Mouse (Mus musculus) kidney, embryonic 14.5 days (tissue): Measurements from ENCODE around the gene Lfng. TPM values are rescaled to one million over a fixed set of nuclear protein-coding genes. Genes with fewer than 3 reads are reported as not detected.

Experiments
- ATAC-seq: fragments of 200-750 bp; cut with Nextera tagmentation; 2 replicates; pipeline ENCODE4 v1.8.0; 2017; ENCODE audit warnings: moderate number of reproducible peaks, mild to moderate bottlenecking, moderate TSS enrichment, moderate library complexity; ENCODE audit not compliant: low FRiP score, low TSS enrichment
- H3K27ac ChIP-seq: fragments of 300-500 bp; sonication (generic); 2 replicates; pipeline ENCODE4 v1.5.1; 2014; ENCODE audit warnings: low read depth, mild to moderate bottlenecking, low read length, moderate library complexity, mixed read lengths
- H3K27me3 ChIP-seq: fragments of 300-500 bp; sonication (generic); 2 replicates; pipeline ENCODE4 v1.6.1; 2014; ENCODE audit warnings: mild to moderate bottlenecking, low read length; ENCODE audit not compliant: control insufficient read depth, insufficient read depth
- H3K36me3 ChIP-seq: fragments of 300-500 bp; sonication (generic); 2 replicates; pipeline ENCODE4 v1.6.1; 2014; ENCODE audit warnings: low read length, mixed read lengths; ENCODE audit not compliant: control insufficient read depth, insufficient read depth
- H3K4me1 ChIP-seq: fragments of 300-500 bp; sonication (generic); 2 replicates; pipeline ENCODE4 v1.6.1; 2014; ENCODE audit warnings: low read length, mixed read lengths; ENCODE audit not compliant: control insufficient read depth, insufficient read depth
- H3K4me2 ChIP-seq: fragments of 300-500 bp; sonication (generic); replicated peaks from 2 replicates; pipeline ENCODE4 v1.6.1; 2014; ENCODE audit warnings: low read depth, mild to moderate bottlenecking, low read length
- H3K4me3 ChIP-seq: fragments of 300-500 bp; sonication (generic); 2 replicates; pipeline ENCODE4 v1.5.1; 2014; ENCODE audit warnings: mild to moderate bottlenecking, low read length
- H3K9ac ChIP-seq: fragments of 300-500 bp; sonication (generic); 2 replicates; pipeline ENCODE4 v1.6.1; 2014; ENCODE audit warnings: low read depth, mild to moderate bottlenecking, low read length, moderate library complexity
- H3K9me3 ChIP-seq: fragments of 300-500 bp; sonication (generic); 2 replicates; pipeline ENCODE4 v1.6.1; 2016; ENCODE audit warnings: low read length; ENCODE audit not compliant: control insufficient read depth
- WGBS: fragments of 180-500 bp; shearing (Covaris S2); extraction: QIAGEN DNeasy Blood & Tissue Kit; methylation state at CpG from one replicate; pipeline ENCODE4 v1.1.7; 2014; 5-methylcytosine and 5-hydroxymethylcytosine counted together
- polyA plus RNA-seq: library from polyadenylated mRNA; unstranded; fragments of >200 nt; fragmentation: Nextera tagmentation; extraction: Ambion mirVana; gene quantifications from 2 replicates; pipeline ENCODE4 v1.2.1, GENCODE M21; 2014

Gene Lfng
- polyA plus RNA-seq, 1 experiment from 2014 or later, result 39.0 TPM

DNA sequence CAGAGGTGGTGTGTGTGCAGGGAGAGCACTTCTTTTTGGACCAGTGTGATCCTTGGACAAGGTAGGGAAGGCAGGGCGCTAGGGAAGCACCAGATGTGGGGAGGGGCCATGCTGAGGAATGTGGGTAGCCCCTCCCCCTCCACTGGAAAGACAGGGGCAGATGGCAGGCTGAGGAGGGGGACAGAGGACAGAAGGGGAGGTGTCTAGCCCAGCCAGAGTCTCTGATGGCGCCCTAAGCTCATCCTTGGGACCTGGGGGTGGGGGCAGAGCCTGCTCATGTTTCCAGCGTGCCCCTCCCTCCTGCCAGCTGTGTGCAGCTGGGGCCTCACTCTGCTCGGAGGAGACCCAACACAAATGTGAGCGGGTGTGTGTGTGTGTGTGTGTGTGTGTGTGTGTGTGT lies 25.6 kb upstream of the Lfng start:
- Histone ChIP-seq H3K27ac (peak overlapping the region; percentile 38; the same call in 1 of the 2 replicates), H3K9me3 (no peaks in the 10 kb centered on the region), H3K9ac (no peak overlapping the region), H3K4me3 (no peak overlapping the region), H3K27me3 (no peaks in the 10 kb centered on the region), H3K4me2 (no peak overlapping the region), H3K36me3 (no peaks in the 10 kb centered on the region), H3K4me1 (peaks cover 51% of the 10 kb centered on the region)
- ATAC-seq, result peak; percentile 78
- 8% methylated on average over 5 of the region's 5 CpGs for WGBS

DNA sequence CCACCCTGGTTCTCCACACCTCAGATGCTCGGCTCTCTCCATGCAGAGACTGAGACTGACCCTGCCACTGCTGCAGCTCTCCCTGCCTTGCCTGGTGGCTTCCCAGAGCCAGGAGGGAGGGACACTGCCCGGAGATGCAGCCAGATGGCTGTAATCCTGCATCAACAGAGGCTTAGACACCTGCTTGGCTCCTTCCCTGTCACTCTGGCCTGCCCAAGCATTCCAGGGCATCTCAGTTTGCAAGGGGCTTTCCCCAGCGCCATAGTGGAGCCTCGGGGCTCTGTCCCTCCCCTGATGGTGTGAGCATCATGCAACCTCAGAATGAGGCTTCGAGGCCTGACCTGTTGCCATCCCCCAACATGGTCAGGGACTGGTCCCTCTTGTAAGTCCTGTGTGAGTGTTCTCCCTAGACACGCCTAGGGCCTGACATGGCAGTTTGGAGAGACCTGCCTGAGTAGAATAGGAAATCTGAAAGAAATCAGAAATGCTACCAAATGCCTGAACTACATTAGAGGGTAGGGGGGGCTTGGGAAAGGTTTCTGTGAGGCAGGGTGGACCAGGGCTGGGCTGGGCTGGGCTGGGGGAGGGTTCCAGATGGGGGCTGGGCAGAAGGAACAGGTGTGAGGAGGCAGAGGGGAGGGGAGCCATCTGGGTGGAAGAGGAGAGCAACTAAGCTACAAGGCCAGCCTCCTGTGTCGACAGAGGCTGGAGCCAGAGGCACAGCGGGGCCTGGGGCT lies 24.0 kb upstream of the Lfng start:
- peaks cover 51% of the 10 kb centered on the region for H3K4me1 ChIP-seq

DNA sequence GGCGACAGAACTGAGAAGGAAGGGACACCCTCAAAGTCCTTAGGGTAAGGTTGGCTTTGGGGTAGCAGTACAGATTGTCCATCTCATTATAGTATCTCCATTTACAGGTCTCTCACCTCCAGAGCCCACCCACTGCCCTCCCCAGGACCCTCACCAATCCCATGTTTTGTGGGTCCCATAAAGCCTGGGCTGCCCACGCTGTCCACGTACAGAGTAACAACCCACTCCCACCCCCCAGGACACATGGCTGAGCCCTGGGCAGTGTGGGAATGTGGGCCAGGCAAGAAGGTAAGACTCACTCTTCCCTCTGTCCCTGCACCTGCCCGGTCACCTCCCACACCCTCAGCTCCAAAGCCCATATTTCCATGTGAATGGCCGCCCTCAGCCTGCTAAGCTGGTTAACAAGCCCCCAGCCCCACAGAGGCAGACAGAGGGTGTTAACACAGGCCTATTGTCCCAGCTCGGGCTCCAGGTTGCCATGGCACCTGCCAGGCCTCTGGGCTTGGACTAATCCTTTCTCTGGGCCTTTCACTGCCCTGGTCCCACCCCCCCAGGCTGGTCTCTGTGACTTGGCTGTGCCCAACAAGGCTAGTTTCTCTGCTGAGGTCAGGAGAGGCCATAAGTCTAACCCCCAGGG lies 23.3 kb upstream of the Lfng start:
- H3K4me1 ChIP-seq, result peaks cover 46% of the 10 kb centered on the region
- no peak overlapping the region for H3K4me3 ChIP-seq
- no peak overlapping the region for H3K4me2 ChIP-seq
- 25% methylated on average over 6 of the region's 6 CpGs for WGBS
- 0 out of 2 replicates have a peak overlapping the region, but pooled peaks have one; percentile 4 for H3K9ac ChIP-seq
- H3K27ac ChIP-seq, result 0 out of 2 replicates have a peak overlapping the region, but pooled peaks have one; percentile 43
- no peaks in the 10 kb centered on the region for H3K9me3 ChIP-seq
- H3K36me3 ChIP-seq, result no peaks in the 10 kb centered on the region
- no peak for ATAC-seq
- H3K27me3 ChIP-seq, result no peaks in the 10 kb centered on the region

More for the DNA sequence above, 24.0 kb upstream of the Lfng start:
- ATAC-seq, result 0 out of 2 replicates have a peak, but pooled peaks have one; percentile 21
- no peak overlapping the region for H3K9ac ChIP-seq
- no peak overlapping the region for H3K4me2 ChIP-seq
- H3K9me3 ChIP-seq, result no peaks in the 10 kb centered on the region
- no peak overlapping the region for H3K4me3 ChIP-seq
- H3K27ac ChIP-seq, result 0 out of 2 replicates have a peak overlapping the region, but pooled peaks have one; percentile 32
- no peaks in the 10 kb centered on the region for H3K36me3 ChIP-seq
- 33% methylated on average over 8 of the region's 8 CpGs for WGBS
- H3K27me3 ChIP-seq, result no peaks in the 10 kb centered on the region

DNA sequence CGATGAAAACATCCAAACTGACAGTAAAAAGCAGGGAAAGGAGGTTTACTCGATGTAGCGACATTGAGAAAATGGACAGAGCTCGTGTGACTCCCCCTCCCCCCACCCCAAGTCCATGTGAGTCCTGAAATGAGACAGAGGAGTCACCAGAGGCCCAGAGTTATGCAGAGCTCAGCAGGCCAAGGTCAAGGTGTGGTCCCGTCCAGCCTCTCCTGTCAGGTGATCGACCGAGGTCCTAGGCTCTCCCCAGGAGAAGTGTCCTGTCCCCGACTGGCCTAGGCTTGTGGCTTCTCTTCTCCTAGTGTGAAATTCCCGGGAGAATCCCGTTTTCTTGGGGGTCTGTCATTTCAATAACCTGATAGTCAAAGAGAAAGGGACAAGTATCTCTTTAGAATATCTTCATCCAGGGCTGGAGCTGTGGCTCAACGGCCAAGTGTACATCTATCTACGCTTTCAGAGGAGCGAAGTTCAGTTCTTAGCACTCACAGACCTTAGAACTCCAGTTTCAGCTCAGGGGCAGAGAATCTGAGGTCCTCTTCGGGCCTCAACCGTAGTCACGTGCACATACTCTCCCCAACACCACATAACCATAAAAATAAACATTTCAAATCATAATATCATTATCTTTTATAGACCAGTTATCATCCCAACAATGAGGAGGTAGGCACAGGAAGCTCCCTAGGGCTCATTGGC lies 17.9 kb upstream of the Lfng start:
- H3K9ac ChIP-seq, result no peak overlapping the region
- no peak overlapping the region for H3K27ac ChIP-seq
- H3K27me3 ChIP-seq, result no peaks in the 10 kb centered on the region
- H3K4me1 ChIP-seq, result 0 out of 2 replicates have a peak, but pooled peaks cover 5% of the 10 kb centered on the region
- H3K4me3 ChIP-seq, result no peak overlapping the region
- H3K9me3 ChIP-seq, result no peaks in the 10 kb centered on the region
- WGBS, result 86% methylated on average over 16 of the region's 16 CpGs
- no peak for ATAC-seq
- H3K4me2 ChIP-seq, result no peak overlapping the region
- H3K36me3 ChIP-seq, result no peaks in the 10 kb centered on the region

DNA sequence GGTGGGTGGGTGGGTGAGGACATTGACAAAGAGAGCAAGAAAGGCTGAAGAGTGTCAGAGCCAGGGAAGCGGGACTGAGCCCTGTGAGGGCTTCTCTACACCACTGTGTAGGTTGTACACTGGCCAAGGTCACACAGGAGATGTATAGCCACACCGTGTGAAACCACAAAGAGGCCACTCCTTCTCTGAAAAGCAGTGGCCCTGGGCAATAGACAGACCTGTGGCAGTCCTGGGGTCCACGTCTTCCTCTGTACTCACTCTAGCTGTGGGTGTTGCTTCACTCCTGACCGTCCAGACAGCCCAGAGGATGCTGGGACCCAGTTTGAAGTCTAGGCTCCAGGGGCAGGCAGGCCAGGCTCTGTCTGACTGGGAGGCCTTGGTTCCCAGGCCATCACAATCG lies 12.3 kb upstream of the Lfng start:
- WGBS, result 76% methylated on average over 5 of the region's 5 CpGs
- Histone ChIP-seq H3K36me3 (no peaks in the 10 kb centered on the region), H3K9me3 (no peaks in the 10 kb centered on the region), H3K9ac (no peak overlapping the region), H3K4me1 (peaks cover 9% of the 10 kb centered on the region; the same call in 1 of the 2 replicates), H3K4me3 (no peak overlapping the region), H3K27me3 (no peaks in the 10 kb centered on the region), H3K4me2 (no peak overlapping the region), H3K27ac (no peak overlapping the region)
- no peak for ATAC-seq

DNA sequence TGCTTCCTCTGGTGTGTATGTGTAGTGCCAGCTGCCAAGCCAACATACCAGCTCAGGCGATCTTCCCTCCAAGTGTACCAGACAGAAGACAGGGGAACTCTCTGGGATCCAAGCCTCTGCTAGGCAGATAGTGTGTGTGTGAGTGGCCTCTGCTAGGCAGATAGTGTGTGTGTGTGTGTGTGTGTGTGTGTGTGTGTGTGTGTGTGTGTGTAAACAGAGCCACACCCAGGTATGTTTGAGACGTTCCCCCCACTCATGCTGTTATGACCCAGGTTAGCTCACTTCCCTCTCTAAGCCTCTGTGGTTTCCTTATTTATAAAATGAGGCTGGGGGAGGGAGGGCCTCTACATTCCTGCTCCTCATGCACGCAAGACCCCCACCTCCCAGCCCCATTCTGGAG lies 10.7 kb upstream of the Lfng start:
- Histone ChIP-seq H3K36me3 (no peaks in the 10 kb centered on the region), H3K4me1 (peaks cover 12% of the 10 kb centered on the region; the same call in 1 of the 2 replicates), H3K27ac (no peak overlapping the region), H3K9me3 (no peaks in the 10 kb centered on the region), H3K9ac (no peak overlapping the region), H3K27me3 (no peaks in the 10 kb centered on the region), H3K4me2 (no peak overlapping the region), H3K4me3 (no peak overlapping the region)
- ATAC-seq, result no peak
- WGBS, result 45% methylated on average over 3 of the region's 3 CpGs

DNA sequence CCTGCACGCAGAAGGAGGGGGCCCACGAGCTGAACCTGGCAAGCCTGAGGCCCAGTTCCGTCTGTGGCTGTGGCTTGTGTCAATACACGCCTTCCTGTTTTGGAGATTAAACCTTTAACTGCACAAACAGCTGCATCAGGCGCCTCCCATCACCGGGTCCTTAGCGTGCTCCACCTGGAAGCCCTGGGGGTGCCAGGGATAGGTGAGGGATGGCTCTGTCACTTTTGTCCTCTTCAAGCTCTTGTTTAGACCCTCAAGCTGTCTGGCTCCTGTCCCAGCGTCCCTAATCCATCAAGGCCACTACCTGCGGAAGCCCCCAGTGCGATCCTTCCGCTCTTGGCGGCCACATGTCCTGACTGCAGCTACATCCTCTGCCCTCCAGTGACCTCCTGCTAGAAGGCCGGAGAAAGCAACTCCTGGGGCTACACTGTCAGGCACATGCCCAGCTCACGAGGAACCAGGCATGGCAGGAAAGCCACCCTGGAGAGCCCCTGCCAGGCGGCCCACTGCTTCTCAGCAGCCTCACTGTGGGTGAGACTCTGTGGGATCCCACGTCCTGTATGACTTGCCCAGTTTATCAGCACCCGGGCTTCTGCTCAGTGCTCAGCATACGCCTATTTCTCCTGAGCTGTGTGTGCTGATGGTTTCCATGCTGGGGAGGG lies 10.1 kb upstream of the Lfng start:
- WGBS, result 52% methylated on average over 18 of the region's 18 CpGs
- H3K27ac ChIP-seq, result no peak overlapping the region; the same call in 1 of the 2 replicates
- H3K36me3 ChIP-seq, result no peaks in the 10 kb centered on the region
- H3K27me3 ChIP-seq, result no peaks in the 10 kb centered on the region
- no peaks in the 10 kb centered on the region for H3K9me3 ChIP-seq
- peaks cover 13% of the 10 kb centered on the region for H3K4me1 ChIP-seq
- no peak overlapping the region for H3K4me2 ChIP-seq
- H3K4me3 ChIP-seq, result no peak overlapping the region
- H3K9ac ChIP-seq, result no peak overlapping the region
- no peak for ATAC-seq

DNA sequence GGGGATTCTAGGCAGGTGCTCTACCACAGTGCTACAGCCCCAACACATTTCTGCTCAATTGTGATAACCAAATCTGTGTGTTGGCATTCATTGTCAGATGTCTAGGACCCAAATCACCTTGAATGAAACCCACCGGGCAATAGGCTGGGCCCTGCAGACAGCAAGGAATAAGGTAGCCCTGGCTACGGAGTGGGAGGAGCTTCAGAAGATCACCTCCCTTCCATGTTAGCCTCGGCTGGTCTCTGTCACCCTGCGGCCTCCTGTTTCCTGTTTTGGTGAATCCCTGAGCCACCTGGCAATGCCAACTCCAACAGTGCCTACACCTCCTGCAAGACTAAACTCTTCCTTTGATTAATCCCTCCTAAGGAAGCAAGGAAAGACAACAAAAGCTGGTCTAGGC lies 9.3 kb upstream of the Lfng start:
- no peak for ATAC-seq
- H3K9ac ChIP-seq, result no peak overlapping the region
- H3K27me3 ChIP-seq, result no peaks in the 10 kb centered on the region
- no peaks in the 10 kb centered on the region for H3K9me3 ChIP-seq
- no peak overlapping the region for H3K4me3 ChIP-seq
- H3K36me3 ChIP-seq, result no peaks in the 10 kb centered on the region
- no peak overlapping the region for H3K27ac ChIP-seq
- 87% methylated on average over 4 of the region's 4 CpGs for WGBS
- H3K4me2 ChIP-seq, result no peak overlapping the region
- H3K4me1 ChIP-seq, result peaks cover 16% of the 10 kb centered on the region
